Comparison of ENCODE assay signal across 19 mouse cellular contexts in the genomic region with DNA sequence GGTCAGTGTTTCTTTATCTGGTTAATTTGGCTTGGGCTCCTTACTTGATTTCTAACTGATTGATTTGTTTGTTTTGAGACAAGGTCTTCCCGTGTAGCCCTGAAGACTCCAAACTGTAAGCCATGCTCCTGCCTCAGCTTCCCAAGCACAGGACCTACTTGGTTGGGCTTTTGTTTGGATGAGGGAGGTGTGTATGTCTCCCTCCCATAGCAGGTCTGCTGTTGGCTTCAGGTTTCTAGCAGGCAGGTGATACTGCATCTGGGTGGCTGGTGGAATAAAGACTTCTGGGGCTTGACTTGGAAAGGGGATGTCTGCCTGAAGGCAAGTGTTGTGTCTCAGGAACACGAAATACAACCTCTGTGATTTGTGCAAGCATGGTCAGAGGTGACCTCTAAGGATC. TPM values are rescaled to one million over a fixed set of nuclear protein-coding genes. Genes with fewer than 3 reads are reported as not detected.
DNase-seq lines count a peak whose midpoint lies in the region; ATAC-seq and TF ChIP-seq lines count a peak whose summit lies in the region.
"Had no signal": no experiment of that assay in that cellular context is flagged by ENCODE, and none has a peak within 500 bp of the region (broad histone marks: within the 10 kb centered on the region; RNA-seq: fewer than 3 reads in every experiment).

No protein-coding gene starts in this region.

- no peaks in the 10 kb centered on the region for H3K9me3 ChIP-seq in heart, embryonic 13.5 days
- no peaks in the 10 kb centered on the region for H3K9me3 ChIP-seq in heart, embryonic 11.5 days (replicated peaks; ENCODE audit: control insufficient read depth, low read length)
- no peaks in the 10 kb centered on the region for H3K9me3 ChIP-seq in stomach, postnatal 0 days (ENCODE audit: control insufficient read depth, low read length)
- H3K9me3 ChIP-seq: forebrain, embryonic 13.5 days; heart, embryonic 15.5 days; limb, embryonic 13.5 days; lung, embryonic 15.5 days; neural tube, embryonic 15.5 days had no signal

- H3K36me3 ChIP-seq in heart, embryonic 13.5 days: no peaks in the 10 kb centered on the region
- H3K36me3 ChIP-seq in heart, embryonic 11.5 days (ENCODE audit: control insufficient read depth, insufficient read depth, low read length): no peaks in the 10 kb centered on the region
- no peaks in the 10 kb centered on the region for H3K36me3 ChIP-seq in thymus, adult 2 months (ENCODE audit: control insufficient read depth, insufficient read depth, low read length)
- H3K36me3 ChIP-seq in stomach, postnatal 0 days (ENCODE audit: control insufficient read depth, insufficient read depth, low read length): no peaks in the 10 kb centered on the region
- H3K36me3 ChIP-seq: heart, embryonic 15.5 days; limb, embryonic 13.5 days; lung, embryonic 15.5 days; neural tube, embryonic 15.5 days had no signal

- no peak overlapping the region for H3K4me3 ChIP-seq in heart, embryonic 13.5 days
- H3K4me3 ChIP-seq in heart, embryonic 11.5 days (ENCODE audit: low read depth, low read length): no peak overlapping the region
- no peak overlapping the region for H3K4me3 ChIP-seq in thymus, adult 2 months (ENCODE audit: control insufficient read depth, insufficient read depth, low read length)
- no peak overlapping the region for H3K4me3 ChIP-seq in stomach, postnatal 0 days (ENCODE audit: low read depth, low read length)
- H3K4me3 ChIP-seq: forebrain, embryonic 13.5 days; left cerebral cortex, adult 2 months had no signal

- ATAC-seq in heart, embryonic 13.5 days (ENCODE audit: extremely low read depth, insufficient number of reproducible peaks, low FRiP score, low TSS enrichment): no peak
- no peak for ATAC-seq in heart, embryonic 11.5 days (replicated peaks; ENCODE audit: insufficient number of reproducible peaks, low FRiP score, low TSS enrichment)
- no peak for ATAC-seq in stomach, postnatal 0 days (ENCODE audit: low FRiP score, low TSS enrichment)
- ATAC-seq: forebrain, embryonic 13.5 days; Patski had no signal

- DNase-seq in thymus, adult 2 months: no peak
- DNase-seq in thymus, adult 18-20 months: no peak
- DNase-seq in induced T-regulatory cell, adult 2 months (ENCODE audit: low read depth): peak; percentile 71
- DNase-seq in stomach, postnatal 0 days (ENCODE audit: low spot score): no peak
- no peak for DNase-seq in ovary, postnatal 36 days (ENCODE audit: low spot score)
- DNase-seq: adrenal gland, postnatal 25 days; cerebellum, adult 2 months; cerebellum, postnatal 36 days; midbrain, embryonic 14.5 days; right cerebral cortex, postnatal 25 days had no signal

- H3K9ac ChIP-seq in heart, embryonic 13.5 days: 0 out of 2 replicates have a peak overlapping the region, but pooled peaks have one; percentile 70
- H3K9ac ChIP-seq in heart, embryonic 11.5 days (ENCODE audit: low read depth, low read length): no peak overlapping the region
- H3K9ac ChIP-seq in stomach, postnatal 0 days (ENCODE audit: low read length): no peak overlapping the region
- H3K9ac ChIP-seq: forebrain, embryonic 13.5 days; neural tube, embryonic 15.5 days had no signal

- no peak for TF ChIP-seq CTCF in thymus, adult 2 months (IDR thresholded peaks at IDR 0.05; ENCODE audit: borderline replicate concordance, control insufficient read depth, extremely low read depth, insufficient read depth, low read length, poor library complexity)
- TF ChIP-seq CTCF in stomach, postnatal 0 days (IDR thresholded peaks at IDR 0.05; ENCODE audit: low read depth): no peak

- H3K27me3 ChIP-seq in heart, embryonic 13.5 days (replicated peaks): peaks cover 17% of the 10 kb centered on the region; the same call in 1 of the 2 replicates
- no peaks in the 10 kb centered on the region for H3K27me3 ChIP-seq in heart, embryonic 11.5 days (ENCODE audit: control insufficient read depth, insufficient read depth, low read length)
- no peaks in the 10 kb centered on the region for H3K27me3 ChIP-seq in thymus, adult 2 months (ENCODE audit: control insufficient read depth, insufficient read depth, low read length)
- no peaks in the 10 kb centered on the region for H3K27me3 ChIP-seq in stomach, postnatal 0 days (ENCODE audit: control insufficient read depth, insufficient read depth, low read length)
- H3K27me3 ChIP-seq: lung, embryonic 15.5 days; Patski had no signal

- H3K4me2 ChIP-seq in heart, embryonic 13.5 days: 0 out of 2 replicates have a peak overlapping the region, but pooled peaks have one; percentile 69
- H3K4me2 ChIP-seq in heart, embryonic 11.5 days: no peak overlapping the region
- no peak overlapping the region for H3K4me2 ChIP-seq in stomach, postnatal 0 days (replicated peaks; ENCODE audit: low read depth)

- WGBS in heart, embryonic 13.5 days: 61% methylated on average over 2 of the region's 2 CpGs
- WGBS in heart, embryonic 11.5 days (ENCODE audit: insufficient replicate concordance): 65% methylated on average over 2 of the region's 2 CpGs
- WGBS in thymus, adult 2 months: 76% methylated on average over 2 of the region's 2 CpGs
- 59% methylated on average over 2 of the region's 2 CpGs for WGBS in stomach, postnatal 0 days

- no peak for TF ChIP-seq EP300 in stomach, postnatal 0 days (optimal IDR thresholded peaks at IDR 0.05)

- no peak for TF ChIP-seq POLR2A in thymus, adult 2 months (IDR thresholded peaks at IDR 0.05; ENCODE audit: control insufficient read depth, extremely low read depth, insufficient read depth, low read length, poor library complexity)

- no peak overlapping the region for H3K27ac ChIP-seq in heart, embryonic 13.5 days (replicated peaks)
- H3K27ac ChIP-seq in heart, embryonic 11.5 days (ENCODE audit: low read depth, low read length): no peak overlapping the region
- peak overlapping the region; percentile 96 for H3K27ac ChIP-seq in thymus, adult 2 months (ENCODE audit: control insufficient read depth, insufficient read depth, low read length)
- H3K27ac ChIP-seq in stomach, postnatal 0 days (replicated peaks): no peak overlapping the region
- H3K27ac ChIP-seq: forebrain, embryonic 13.5 days; heart, embryonic 15.5 days; left cerebral cortex, adult 2 months; limb, embryonic 13.5 days; neural tube, embryonic 15.5 days had no signal

- H3K4me1 ChIP-seq in heart, embryonic 13.5 days: peaks cover 23% of the 10 kb centered on the region
- peaks cover 7% of the 10 kb centered on the region; the same call in 1 of the 2 replicates for H3K4me1 ChIP-seq in heart, embryonic 11.5 days (ENCODE audit: control insufficient read depth, insufficient read depth, low read length)
- H3K4me1 ChIP-seq in thymus, adult 2 months (replicated peaks; ENCODE audit: control insufficient read depth, insufficient read depth, low read length): peaks cover 79% of the 10 kb centered on the region
- H3K4me1 ChIP-seq in stomach, postnatal 0 days (replicated peaks; ENCODE audit: control insufficient read depth, insufficient read depth): 0 out of 2 replicates have a peak, but pooled peaks cover 6% of the 10 kb centered on the region

RNA-seq across cellular contexts. Expression of a gene that starts 0.6 kb away (rescaled TPM):
- 1.7 and 1.9 TPM in 2 replicates for polyA plus RNA-seq in heart, embryonic 13.5 days (2015; fragmentation: Nextera tagmentation; extraction: Ambion mirVana)
- polyA plus RNA-seq in heart, embryonic 11.5 days (2014; fragmentation: Nextera tagmentation; extraction: Ambion mirVana): 0.65 and 1.3 TPM in 2 replicates
- polyA plus RNA-seq in thymus, adult 2 months (2012; rRNA removed): 76.7 and 80.4 TPM in 2 replicates
- polyA plus RNA-seq in stomach, postnatal 0 days (2015; fragmentation: Nextera tagmentation; extraction: Ambion mirVana): 1.7 and 2.2 TPM in 2 replicates

RNA-seq across cellular contexts. Expression of a gene that starts 48.4 kb away (rescaled TPM):
- 3.0 and 3.2 TPM in 2 replicates for polyA plus RNA-seq in heart, embryonic 13.5 days (2015; fragmentation: Nextera tagmentation; extraction: Ambion mirVana)
- 2.7 and 5.3 TPM in 2 replicates for polyA plus RNA-seq in heart, embryonic 11.5 days (2014; fragmentation: Nextera tagmentation; extraction: Ambion mirVana)
- polyA plus RNA-seq in thymus, adult 2 months (2012; rRNA removed): 18.8 and 24.1 TPM in 2 replicates
- polyA plus RNA-seq in stomach, postnatal 0 days (2015; fragmentation: Nextera tagmentation; extraction: Ambion mirVana): 3.5 and 3.7 TPM in 2 replicates

Comparison
In these comparisons a context has a peak if more than half of its experiments do, and no peak if none do; other contexts are left out.
1. RNA of a gene that starts 0.6 kb away (polyA plus RNA-seq): 76.7 to 80.4 TPM in thymus, adult 2 months; 1.7 to 1.9 TPM in heart, embryonic 13.5 days, 1.7 to 2.2 TPM in stomach, postnatal 0 days and 0.65 to 1.3 TPM in heart, embryonic 11.5 days; every median in the first group is over 10 times any median in the second.